Mouse (Mus musculus): ENCODE results near the gene Lrg1.

Gene Lrg1

DNA sequence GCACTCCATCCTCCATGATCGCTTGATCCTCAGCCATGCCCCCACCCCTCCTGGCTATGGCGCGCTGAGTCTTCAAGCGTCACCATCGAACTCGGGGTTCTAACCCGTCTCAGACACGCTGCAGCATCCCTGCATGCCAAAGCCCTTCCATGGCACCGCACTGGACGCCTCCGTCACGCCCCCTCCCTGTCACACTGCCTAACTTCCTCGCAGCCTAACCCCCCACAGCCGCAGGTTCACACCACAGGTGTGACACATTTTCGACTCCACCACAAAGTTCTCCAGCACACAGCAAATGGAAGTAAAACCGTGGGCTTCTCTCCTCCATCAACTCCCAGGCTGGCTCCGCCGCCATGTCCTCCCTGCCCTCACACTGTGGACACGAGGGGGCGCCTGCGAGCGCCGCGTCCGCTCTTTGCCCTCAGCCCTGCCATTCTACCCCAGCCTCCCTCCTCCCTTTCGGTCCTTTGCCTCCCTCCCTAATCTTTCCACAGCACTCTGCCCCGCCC is 12.7 kb upstream of the Lrg1 start:
- peak; percentile 87 for DNase-seq (ENCODE audit: low read depth)

DNA sequence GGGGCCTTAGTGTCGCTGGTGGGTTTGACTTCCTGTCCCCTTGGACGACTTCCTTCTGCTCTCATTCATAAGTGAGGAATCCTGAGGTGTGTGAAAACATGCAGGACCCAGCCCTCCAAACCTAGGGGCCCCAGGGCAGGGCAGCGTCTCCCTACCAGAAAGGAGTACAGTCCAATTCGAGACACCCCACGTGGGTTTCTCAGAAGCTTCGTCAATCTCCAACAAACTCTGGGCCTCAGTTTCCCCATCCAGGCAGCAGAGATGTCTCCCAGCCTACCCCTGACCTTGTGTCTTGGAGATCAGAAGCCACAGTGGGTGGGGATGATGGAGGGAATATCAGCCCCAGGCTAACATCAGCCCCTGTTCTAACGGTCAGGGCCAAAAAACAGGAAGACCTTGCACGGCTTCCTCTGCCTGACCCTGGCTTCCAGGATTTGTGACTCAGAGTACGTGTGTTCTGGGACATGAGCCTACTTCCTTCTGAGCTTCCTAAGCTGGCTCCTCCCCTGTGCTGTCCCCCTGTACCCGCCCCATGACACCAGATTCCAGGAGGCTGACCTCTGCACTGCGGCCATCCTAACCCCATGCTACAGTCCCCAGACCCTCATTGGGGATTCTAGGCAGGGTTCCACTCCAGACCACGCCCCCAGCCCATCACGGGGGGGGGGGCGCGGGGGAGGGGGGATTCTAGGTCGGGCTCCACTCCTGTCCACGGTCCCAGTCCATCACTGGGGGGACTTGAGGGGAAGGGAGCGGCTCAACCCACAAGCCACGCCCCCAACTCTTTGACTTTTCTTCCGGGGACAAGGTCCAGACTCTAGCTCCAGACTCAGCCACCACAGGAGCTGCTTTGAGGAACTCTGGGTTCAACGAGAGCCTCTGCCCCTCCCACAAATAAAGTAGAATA is 11.9 kb upstream of the Lrg1 start:
- peak; percentile 26 for DNase-seq (ENCODE audit: low read depth)

DNA sequence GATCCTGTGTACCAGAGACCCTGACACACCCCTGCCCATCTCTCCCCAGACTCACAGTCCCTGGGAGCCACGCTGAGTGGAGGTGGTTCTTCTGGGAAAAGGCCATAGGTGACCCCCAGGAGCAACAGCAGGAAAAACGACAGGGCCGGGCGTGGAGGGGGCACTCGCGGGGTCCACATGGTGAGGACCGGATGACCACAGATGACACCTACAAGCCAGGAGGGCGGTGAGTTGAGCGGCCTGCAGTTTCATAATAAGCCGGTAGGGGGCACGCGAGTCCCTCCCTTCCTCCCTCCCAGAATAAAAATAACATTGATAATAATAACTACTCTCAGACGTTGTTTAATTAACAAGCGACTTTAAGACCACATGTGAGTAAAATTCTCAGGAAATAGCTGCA is 10.9 kb upstream of the Lrg1 start:
- peak; percentile 88 for DNase-seq (ENCODE audit: low read depth)

DNA sequence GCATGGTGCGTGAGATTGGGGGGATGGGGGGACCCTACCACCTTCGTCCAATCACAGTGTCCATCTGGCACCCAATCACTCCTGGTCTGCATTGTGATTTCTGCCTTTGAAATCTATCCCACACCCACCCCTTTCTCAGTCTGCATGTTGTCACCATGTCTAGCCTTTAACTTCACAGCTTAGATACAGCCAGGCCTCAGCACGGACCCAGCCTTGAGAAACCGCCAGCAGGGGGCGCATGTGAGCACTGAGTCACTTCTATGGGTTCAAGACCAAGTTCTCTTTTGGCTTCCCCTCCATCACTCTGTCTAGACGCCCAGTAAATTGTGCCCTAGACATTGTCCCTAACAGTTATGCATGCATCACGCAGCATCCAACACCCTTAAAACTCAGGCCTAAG is 10.0 kb upstream of the Lrg1 start:
- peak; percentile 86 for DNase-seq (ENCODE audit: low read depth)

DNA sequence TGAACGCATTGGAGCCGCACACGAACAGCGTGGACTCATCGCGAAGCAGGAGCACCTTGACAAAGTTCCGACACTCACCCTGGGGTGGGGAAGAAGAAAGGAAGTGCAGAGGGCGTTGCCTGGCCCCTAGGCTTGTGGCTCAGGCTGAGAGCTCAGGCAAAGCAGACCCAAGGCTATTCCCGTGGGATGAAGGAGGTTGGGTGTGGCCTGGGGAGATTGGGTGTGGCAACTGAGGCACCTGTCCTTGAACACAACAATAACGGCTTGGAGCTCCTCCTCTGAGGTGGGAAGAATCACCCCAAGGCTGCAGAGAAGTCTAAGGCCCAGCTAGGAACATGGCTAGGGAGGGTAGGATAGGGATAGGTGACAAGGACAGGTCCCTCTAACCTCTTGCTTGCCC is 9.3 kb upstream of the Lrg1 start:
- DNase-seq (ENCODE audit: low read depth), result no peak

DNA sequence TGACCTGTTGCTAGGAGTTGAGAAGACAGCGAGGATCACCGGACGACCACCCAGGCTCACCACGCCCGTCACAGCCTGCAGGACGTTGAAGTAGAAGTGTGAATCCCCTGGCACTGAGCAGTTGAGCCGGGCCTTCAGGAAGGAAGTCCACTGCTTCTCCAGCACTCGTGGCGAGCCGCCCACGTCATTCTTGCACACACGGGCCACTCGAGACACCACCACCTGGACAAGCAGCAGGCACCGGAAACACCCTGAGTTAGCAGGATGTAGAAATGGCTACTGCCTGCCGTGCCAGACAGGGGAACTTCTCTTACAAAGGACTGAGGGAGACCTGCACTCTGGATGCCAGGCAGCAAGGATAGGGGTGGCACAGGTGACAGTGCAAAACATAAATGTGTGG is 6.4 kb upstream of the Lrg1 start:
- DNase-seq (ENCODE audit: low read depth), result no peak

DNA sequence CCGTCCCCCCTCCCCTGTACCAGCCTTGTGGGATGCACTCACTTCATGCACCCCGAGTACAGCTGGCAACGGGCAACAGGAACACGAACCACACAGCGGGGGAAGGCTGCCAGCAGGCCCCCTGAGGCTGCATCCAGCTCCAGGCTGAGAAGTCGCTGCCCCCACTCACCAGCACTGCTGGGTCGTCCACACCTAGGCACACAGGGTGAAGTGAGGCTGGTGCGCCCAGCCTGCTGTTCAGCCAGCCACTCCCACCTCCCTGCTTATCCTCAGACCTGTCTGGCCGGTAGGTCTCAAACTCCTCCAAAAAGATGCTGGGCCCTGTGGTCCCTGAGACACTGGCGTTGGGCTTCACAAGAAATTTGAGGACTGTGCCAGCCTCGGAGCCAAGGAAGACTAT is 4.4 kb upstream of the Lrg1 start:
- DNase-seq (ENCODE audit: low read depth), result no peak

DNA sequence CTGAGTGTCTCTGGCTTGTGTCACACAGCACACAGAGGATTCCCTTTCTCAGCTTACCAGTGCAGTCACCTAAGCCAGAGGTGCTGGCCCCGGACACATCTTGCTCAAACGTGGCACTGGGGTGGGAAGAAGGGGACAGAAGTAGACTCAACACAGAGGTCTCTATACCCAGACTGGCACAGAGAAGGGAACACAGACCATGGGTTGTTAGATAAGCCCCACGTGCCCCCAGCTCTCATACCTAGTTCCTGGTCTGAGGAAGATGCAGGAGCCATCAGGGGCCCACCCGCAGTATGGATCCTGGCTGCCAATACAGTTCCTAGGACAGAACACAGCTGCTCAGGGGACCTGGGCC is 3.5 kb upstream of the Lrg1 start:
- no peak for DNase-seq (ENCODE audit: low read depth)

DNA sequence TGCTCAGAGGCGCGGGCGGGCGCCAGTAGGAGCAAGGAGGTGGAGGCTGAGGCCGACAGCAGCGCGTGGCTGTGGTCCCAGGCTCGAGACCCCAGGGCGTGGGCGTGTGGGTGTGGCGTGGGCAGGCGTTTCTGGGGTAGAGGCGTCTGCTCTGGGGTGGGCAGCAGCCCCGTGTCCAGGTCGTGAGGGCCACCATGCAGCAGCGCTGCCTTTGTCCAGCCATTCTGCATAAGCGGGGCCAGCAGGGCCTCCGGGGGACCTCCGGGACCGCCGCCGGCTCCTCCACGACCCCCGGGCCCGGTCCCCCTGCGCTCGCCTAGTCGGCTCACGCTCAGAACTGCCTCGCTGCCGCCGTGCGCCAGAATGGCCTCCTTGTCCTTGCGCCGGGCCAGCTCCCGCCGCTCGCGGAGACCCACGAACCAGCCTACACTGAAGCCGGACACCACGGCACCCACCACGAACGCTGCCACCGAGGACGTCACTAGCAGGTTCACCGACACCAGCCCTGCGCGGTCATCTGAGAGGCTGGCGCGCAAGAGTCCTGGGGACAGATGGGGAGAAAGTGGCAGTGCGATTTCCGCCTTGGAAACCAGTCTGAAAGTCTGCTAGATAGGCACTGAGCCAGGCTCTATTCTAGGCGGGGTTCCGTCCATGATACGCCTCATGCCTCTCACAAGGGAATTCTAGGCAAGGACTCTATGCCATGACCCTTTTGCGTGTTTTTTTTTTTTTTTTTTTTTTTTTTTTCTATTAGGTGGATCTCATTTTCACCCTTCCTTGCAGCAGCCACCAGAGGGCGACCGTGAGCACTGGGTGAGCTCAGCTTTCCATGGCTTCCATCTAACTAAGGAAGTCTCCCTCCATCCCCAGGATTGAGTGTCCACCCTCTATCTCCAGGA is 2.8 kb upstream of the Lrg1 start:
- peak; percentile 77 for DNase-seq (ENCODE audit: low read depth)

DNA sequence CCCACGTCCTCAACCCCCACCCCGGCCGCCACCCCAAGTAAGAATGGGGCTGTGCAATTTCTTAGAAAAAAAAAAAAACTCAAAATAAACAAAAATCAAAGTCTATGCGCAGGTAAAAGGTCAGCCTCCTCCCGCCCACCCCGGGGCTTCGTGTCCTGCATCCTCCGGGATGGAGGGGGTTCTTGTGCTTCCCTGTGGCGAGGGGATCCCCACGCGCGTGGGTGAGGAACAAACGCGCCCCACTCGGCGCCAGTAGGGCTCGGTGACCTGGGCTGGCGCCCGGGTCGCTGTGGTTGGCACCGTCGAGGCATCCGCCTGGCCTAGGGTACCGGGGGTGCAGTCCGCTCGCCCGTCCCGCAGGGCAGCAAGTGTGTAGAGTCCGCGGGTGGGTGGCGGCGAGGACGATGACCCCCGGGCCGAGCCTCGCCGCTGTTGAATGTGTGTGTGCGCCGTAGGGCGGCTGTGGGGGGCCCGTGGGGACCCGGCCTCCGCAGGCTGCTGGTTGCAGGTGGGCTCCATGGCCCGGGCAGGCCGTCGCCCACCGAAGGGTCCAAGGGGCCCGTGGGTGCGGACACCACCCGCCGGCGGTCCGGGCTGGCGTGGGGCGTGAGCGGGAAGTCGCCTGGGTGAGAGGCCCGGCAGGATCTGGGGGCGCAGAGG is 2.0 kb upstream of the Lrg1 start:
- DNase-seq (ENCODE audit: low read depth), result no peak

DNA sequence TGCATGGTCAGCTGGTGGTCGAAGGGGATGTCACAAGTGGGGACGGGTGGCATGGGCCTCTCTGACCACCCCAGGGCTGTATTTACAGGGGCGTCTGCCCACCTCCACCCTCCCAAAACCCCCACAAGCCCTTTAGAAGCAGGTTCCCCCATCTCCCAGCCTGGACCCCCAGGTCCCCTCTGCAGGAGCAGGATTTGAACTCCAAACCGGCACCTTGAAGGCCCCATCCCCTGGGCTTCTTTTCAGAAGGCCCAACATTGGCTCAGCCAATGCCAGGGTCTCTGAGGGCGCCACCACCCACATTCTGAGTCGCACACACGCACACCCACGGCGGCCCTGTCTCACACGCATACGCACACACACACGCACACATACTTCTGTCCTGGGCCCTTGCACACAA is 1.4 kb upstream of the Lrg1 start:
- DNase-seq (ENCODE audit: low read depth), result no peak

DNA sequence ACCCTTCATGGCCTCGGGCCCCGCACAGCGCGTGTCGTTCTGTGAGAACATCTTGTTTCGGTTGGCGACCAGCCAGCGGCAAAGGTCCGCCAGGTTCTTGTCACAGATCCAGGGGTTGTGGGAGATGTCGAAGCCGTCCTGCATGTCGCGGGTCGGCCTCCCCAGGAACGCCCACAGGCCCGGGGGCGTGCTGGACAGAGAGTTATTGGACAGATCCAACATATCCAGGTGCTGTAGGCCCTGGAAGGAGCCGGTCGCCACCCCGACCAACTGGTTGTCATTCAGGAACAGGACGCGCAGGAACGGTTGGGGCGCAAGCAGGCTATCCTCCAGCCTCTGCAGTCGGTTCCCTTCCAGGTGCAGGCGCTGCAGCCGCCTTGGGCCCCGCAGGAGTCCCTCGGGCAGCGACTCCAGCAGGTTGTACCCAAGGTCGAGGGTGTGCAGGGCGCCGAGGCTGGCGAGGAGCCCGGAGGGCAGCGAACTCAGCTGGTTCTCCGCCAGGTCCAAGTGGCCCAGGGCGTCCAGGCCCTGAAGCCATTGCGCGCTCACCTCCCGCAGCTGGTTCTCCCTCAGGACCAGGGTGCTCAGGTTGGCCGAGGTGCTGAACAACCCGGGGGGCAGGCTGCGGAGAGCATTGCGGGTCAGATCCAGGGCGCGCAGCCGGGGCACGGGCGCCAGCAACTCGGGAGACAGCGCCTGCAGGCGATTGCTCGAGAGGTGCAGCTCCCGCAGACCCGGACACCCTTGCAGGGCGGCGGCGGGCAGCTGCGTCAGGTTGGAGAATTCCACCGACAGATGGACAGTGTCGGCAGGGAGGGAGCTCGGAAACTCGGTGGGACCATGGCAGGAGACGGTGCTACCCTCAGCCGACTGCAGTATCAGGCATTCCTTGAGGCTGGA is 1.6 kb downstream of the Lrg1 start:
- no peak for DNase-seq (ENCODE audit: low read depth)

DNA sequence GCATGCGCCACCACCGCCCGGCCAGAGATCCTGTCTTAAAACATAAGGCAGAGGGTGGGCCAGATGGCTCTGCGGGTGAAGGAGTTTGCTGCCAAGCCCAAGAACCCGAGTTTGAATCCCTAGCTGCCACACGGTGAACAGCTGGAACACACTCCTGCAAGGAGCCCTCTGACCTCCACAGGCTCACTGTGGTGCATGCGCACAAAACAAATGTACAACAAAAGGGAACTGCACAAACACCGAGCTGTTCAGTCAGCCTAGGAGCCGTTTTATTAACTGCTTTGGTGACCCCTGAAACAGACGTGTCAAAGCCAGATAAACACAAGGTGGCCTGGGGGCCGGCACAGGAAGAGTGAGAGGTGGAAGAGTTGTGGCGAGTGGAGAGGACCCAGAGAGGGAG is 2.4 kb downstream of the Lrg1 start:
- DNase-seq (ENCODE audit: low read depth), result no peak

DNA sequence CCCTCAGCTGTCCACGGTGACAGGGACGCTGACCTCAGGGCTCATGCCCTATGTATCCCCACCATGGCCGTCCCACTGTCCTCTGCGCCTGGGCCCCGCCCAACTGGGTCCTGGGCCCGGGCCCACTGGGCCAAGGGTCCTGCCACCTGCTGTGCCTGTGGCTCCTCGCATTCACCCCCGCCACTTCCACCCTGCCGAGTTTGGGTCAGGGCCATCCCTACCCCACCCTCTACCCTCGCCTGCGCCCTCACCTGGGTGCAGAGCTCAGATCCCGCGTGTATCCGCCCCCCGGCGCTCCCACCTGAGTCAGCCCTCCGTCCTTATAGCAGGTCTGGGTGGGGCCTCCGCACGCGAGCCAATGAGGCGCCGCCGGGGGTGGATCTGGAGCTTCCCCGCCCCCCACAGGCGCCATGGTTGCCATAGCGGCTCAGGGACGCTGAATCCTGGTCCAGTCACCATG is 4.5 kb downstream of the Lrg1 start, which contains the start of gene Plin5:
Gene Plin5, minus strand, starts transcription at position 346 of the 460 bp plus-strand sequence.
- DNase-seq (ENCODE audit: low read depth), result no peak

DNA sequence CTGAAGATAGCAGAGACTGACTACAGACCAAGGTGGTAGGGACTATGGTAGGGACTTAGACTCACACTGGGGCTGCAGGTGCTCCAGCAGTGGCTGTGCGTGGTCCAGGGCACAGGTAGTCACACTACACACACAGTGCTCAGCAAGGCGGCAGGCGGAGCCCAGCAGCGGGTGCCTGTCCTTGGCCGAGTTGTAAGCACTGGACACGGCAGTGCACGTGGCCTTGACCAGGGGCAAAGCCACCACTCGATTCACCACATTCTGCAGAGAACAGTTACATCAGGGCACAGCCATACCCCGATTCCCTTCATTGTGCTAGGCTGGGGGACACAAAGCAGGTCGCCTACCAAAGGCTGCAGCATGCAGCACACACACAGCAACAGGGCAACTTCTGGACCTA is 5.6 kb downstream of the Lrg1 start:
- no peak for DNase-seq (ENCODE audit: low read depth)

DNA sequence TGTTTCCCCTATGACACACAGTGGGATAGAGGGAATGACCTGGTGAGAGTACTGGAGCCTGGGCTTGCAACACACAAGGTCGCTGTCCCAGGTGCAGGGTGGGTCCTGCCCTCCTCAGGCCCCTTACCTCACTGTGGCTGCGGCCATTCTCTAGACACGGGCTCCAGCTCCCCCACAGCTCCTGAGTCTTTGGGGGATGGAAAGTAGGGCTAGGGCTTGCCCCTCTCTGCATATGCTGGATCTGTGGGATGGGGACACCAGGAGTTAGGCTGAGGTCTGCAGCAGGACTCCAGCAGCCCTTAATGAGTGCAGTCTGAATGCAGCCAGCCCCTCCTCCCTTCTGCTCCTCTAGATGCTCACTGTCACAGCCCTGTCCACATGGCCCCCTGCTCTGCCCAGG is 9.1 kb downstream of the Lrg1 start:
- DNase-seq (ENCODE audit: low read depth), result no peak

DNA sequence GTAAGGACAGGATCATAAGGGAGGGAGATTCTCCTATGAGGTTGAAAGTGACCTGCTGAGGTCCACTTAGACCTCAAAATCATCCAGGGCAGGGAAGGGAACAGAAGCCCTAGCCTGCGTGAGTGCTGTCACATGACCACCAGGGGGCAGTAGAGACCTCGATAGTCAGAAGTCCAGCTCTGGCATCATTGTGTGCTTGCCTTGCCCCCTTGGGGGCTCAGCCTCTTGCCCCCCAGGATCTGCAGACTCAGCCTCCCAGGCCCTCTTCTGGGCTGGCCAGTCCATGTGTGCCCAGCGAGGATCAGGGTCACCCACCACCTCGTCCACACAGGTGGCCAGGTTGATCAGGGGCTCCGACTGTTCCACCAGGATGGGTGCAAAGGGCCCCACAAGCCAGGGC is 9.9 kb downstream of the Lrg1 start:
- peak; percentile 80 for DNase-seq (ENCODE audit: low read depth)

DNA sequence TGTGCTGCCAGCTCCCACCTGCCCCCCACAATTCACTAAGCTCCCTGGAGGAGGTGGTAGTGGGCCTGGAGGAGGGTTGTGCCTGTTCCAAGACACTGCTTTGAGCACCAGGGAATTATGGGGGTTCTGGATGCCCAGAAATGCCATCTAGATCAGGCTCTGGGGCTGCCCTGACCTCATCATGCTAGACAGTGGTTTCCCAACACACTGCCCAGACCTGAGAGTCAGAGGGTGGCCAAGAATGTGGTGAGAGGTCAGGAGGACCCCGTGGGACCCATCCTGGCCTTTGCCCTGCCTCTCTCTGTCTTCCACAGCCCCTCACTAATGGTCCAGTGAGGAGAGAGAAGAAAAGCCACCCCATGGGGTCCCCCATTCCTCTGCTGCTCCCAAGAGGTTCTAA is 10.8 kb downstream of the Lrg1 start:
- DNase-seq (ENCODE audit: low read depth), result no peak

DNA sequence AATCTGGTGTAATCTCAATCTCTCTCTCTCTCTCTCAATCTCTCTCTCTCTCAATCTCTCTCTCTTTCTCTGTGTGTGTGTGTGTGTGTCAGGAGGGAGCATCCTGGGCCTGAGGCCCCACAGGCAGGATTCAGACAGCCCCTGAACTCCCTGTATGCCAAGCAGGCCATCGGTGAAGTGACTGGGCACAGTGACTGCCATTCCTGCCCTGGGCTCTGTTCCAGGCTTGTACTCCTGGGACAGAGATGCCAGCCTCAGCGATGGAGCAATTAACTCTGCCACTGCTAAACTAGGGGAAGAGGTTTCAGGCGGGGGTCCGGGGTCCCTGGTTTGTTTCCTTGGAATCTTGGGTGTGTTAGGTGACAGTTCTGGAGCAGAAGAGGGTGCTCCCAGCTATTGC is 11.2 kb downstream of the Lrg1 start:
- DNase-seq (ENCODE audit: low read depth), result no peak

DNA sequence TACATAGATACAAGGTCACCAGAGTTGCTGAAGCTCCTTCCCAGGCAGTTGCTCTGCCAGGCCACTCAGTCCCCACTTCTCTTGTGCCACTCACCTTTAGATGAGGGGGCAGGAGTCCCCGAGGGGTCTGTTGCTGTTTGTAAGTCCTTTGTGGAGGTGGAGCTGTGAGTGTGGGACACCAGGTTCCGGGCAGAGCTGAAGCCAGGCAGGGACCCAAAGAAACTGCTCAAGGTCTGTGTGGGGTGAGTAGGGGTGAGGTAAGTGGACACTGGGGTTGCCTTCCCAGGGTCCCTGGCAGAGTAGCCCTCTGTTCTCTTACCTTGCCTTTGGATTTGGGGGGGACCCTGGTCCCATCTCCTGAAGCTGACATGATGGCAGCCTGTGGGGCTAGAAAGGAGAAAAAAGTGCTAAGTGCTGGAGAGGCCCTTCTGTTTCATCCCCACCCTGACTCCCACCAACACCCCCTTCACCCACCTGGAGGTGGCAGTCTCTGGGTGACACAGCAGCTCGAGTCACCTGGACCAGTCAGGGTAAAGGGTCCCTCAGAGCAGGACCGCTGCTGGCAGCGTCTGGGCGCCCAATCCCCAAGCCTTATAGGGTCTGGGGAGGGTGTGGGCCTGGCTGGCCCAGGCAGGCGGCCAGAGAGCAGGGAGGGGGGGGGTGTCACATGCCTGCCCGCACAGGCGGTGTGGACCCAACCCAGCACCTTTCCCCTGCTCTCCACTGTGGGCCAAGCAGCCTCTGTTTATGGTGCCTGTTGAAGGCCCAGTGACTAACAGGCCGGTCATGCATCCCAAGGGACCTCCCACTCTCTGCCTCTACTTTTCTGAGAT is 12.4 kb downstream of the Lrg1 start, which contains the start of gene Plin4:
Gene Plin4, minus strand, starts transcription at position 585 of the 833 bp plus-strand sequence.
- DNase-seq (ENCODE audit: low read depth), result no peak
